Mouse (Mus musculus): ENCODE data around the gene Ppm1n. TPM values are rescaled to one million over a fixed set of nuclear protein-coding genes. Genes with fewer than 3 reads are reported as not detected.

Gene Ppm1n
- polyA plus RNA-seq, 1 experiment from 2014 or later, result 0.32 TPM

DNA sequence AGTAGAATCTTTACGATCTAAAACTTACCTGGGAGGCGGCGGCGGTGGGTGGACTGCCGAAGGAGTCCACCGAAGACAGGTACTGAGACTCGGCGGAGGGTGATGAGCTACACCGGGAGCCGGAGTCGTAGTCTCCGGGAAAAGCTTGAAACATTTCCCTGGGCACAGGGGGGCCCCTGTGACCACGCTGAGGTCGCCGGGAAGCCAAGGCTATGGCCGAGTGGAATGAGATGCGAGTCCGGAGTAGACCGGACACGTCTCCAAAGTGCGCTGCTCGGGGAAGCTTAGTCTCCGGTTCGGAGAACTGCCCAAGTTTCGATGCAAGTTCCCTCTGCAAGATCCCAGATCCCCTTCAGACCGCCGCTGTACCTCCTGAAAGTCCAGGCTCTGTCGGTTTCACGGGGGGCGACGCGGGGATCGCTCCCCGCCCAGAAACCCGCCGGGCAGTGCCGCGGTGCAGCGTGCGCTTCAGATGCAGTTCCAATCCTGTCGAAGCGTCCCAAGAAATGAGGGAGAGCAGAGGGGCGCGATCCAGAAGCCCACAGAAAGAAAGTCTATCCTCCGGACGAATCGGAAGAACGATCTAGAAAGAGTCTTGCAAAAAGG lies 29.5 kb upstream of the Ppm1n start:
- no peaks in the 10 kb centered on the region for H3K9me3 ChIP-seq (ENCODE audit: control insufficient read depth, low read length)
- peak overlapping the region; percentile 60 for H3K9ac ChIP-seq (ENCODE audit: low read depth, low read length)
- H3K36me3 ChIP-seq (ENCODE audit: control insufficient read depth, insufficient read depth, low read length), result no peaks in the 10 kb centered on the region
- peaks cover 27% of the 10 kb centered on the region for H3K27me3 ChIP-seq (replicated peaks; ENCODE audit: control insufficient read depth, insufficient read depth, low read length)
- no peak overlapping the region for H3K27ac ChIP-seq (ENCODE audit: low read length)
- WGBS, result under 1% methylated on average over 48 of the region's 48 CpGs
- H3K4me3 ChIP-seq (ENCODE audit: low read length), result peak overlapping the region; percentile 61
- H3K4me1 ChIP-seq (ENCODE audit: control insufficient read depth, insufficient read depth, low read length), result peaks cover 19% of the 10 kb centered on the region
- peak overlapping the region; percentile 99 for H3K4me2 ChIP-seq (ENCODE audit: low read depth, low read length)
- ATAC-seq, result no peak

- Histone ChIP-seq H3K4me3 (ENCODE audit: low read length) (peak overlapping the region; percentile 61), H3K27ac (ENCODE audit: low read length) (peak overlapping the region; percentile 70), H3K9ac (ENCODE audit: low read depth, low read length) (peak overlapping the region; percentile 72), H3K27me3 (replicated peaks; ENCODE audit: control insufficient read depth, insufficient read depth, low read length) (peaks cover 34% of the 10 kb centered on the region), H3K4me2 (ENCODE audit: low read depth, low read length) (peak overlapping the region; percentile 99), H3K36me3 (ENCODE audit: control insufficient read depth, insufficient read depth, low read length) (no peaks in the 10 kb centered on the region), H3K9me3 (ENCODE audit: control insufficient read depth, low read length) (no peaks in the 10 kb centered on the region), H3K4me1 (ENCODE audit: control insufficient read depth, insufficient read depth, low read length) (peaks cover 23% of the 10 kb centered on the region)
- ATAC-seq, result peak; percentile 83
- under 1% methylated on average over 58 of the region's 58 CpGs for WGBS
Measured at GRCm38 (mm10) chr7:19308454-19309277, 28.8 kb upstream of the Ppm1n start.

- WGBS, result 3% methylated on average over 18 of the region's 18 CpGs
Measured at GRCm38 (mm10) chr7:19307739-19308453, 28.0 kb upstream of the Ppm1n start.

GRCm38 (mm10) chr7:19306819-19307738 lies 27.2 kb upstream of the Ppm1n start:
- H3K9ac ChIP-seq (ENCODE audit: low read depth, low read length), result 0 out of 2 replicates have a peak overlapping the region, but pooled peaks have one; percentile 72
- H3K27me3 ChIP-seq (replicated peaks; ENCODE audit: control insufficient read depth, insufficient read depth, low read length), result peaks cover 42% of the 10 kb centered on the region
- peaks cover 26% of the 10 kb centered on the region for H3K4me1 ChIP-seq (ENCODE audit: control insufficient read depth, insufficient read depth, low read length)
- no peaks in the 10 kb centered on the region for H3K36me3 ChIP-seq (ENCODE audit: control insufficient read depth, insufficient read depth, low read length)
- H3K9me3 ChIP-seq (ENCODE audit: control insufficient read depth, low read length), result no peaks in the 10 kb centered on the region
- no peak for ATAC-seq
- H3K4me2 ChIP-seq (ENCODE audit: low read depth, low read length), result no peak overlapping the region; the same call in 1 of the 2 replicates
- no peak overlapping the region for H3K4me3 ChIP-seq (ENCODE audit: low read length)
- no peak overlapping the region for H3K27ac ChIP-seq (ENCODE audit: low read length)
- WGBS, result 66% methylated on average over 25 of the region's 25 CpGs

More at GRCm38 (mm10) chr7:19307739-19308453, 28.0 kb upstream of the Ppm1n start:
- H3K9ac ChIP-seq (ENCODE audit: low read depth, low read length), result peak overlapping the region; percentile 72
- peak overlapping the region; percentile 61 for H3K4me3 ChIP-seq (ENCODE audit: low read length)
- H3K9me3 ChIP-seq (ENCODE audit: control insufficient read depth, low read length), result no peaks in the 10 kb centered on the region
- H3K27ac ChIP-seq (ENCODE audit: low read length), result peak overlapping the region; percentile 70
- H3K27me3 ChIP-seq (replicated peaks; ENCODE audit: control insufficient read depth, insufficient read depth, low read length), result peaks cover 38% of the 10 kb centered on the region
- peak overlapping the region; percentile 99 for H3K4me2 ChIP-seq (ENCODE audit: low read depth, low read length)
- no peaks in the 10 kb centered on the region for H3K36me3 ChIP-seq (ENCODE audit: control insufficient read depth, insufficient read depth, low read length)
- ATAC-seq, result peak; percentile 57
- peaks cover 26% of the 10 kb centered on the region for H3K4me1 ChIP-seq (ENCODE audit: control insufficient read depth, insufficient read depth, low read length)

GRCm38 (mm10) chr7:19305796-19306765 lies 26.2 kb upstream of the Ppm1n start:
- WGBS, result 51% methylated on average over 16 of the region's 16 CpGs
- no peak for ATAC-seq
- no peaks in the 10 kb centered on the region for H3K36me3 ChIP-seq (ENCODE audit: control insufficient read depth, insufficient read depth, low read length)
- H3K4me3 ChIP-seq (ENCODE audit: low read length), result no peak overlapping the region
- no peaks in the 10 kb centered on the region for H3K9me3 ChIP-seq (ENCODE audit: control insufficient read depth, low read length)
- no peak overlapping the region for H3K9ac ChIP-seq (ENCODE audit: low read depth, low read length)
- no peak overlapping the region for H3K27ac ChIP-seq (ENCODE audit: low read length)
- no peak overlapping the region for H3K4me2 ChIP-seq (ENCODE audit: low read depth, low read length)
- H3K27me3 ChIP-seq (replicated peaks; ENCODE audit: control insufficient read depth, insufficient read depth, low read length), result peaks cover 49% of the 10 kb centered on the region
- peaks cover 31% of the 10 kb centered on the region for H3K4me1 ChIP-seq (ENCODE audit: control insufficient read depth, insufficient read depth, low read length)

DNA sequence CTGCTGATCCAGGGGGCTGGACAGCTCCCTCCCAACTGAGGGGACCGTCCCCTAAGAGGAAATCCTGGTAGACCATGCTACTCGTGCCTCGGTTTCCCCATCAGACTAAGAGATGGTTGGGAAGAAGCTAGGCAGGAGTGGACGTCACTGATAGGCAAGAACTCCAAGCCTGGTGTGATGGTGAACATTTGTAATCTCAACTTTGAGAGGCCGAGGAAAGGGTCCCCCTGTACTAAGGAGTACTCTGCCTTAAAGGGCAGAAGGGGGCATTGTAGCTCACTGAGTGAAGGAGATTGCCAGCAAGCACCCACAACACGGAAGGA lies 25.5 kb upstream of the Ppm1n start:
- peak overlapping the region; percentile 38 for H3K4me3 ChIP-seq (ENCODE audit: low read length)
- H3K4me1 ChIP-seq (ENCODE audit: control insufficient read depth, insufficient read depth, low read length), result peaks cover 27% of the 10 kb centered on the region
- H3K4me2 ChIP-seq (ENCODE audit: low read depth, low read length), result peak overlapping the region; percentile 63
- no peak for ATAC-seq
- H3K9me3 ChIP-seq (ENCODE audit: control insufficient read depth, low read length), result no peaks in the 10 kb centered on the region
- H3K36me3 ChIP-seq (ENCODE audit: control insufficient read depth, insufficient read depth, low read length), result no peaks in the 10 kb centered on the region
- H3K27me3 ChIP-seq (replicated peaks; ENCODE audit: control insufficient read depth, insufficient read depth, low read length), result peaks cover 49% of the 10 kb centered on the region
- H3K27ac ChIP-seq (ENCODE audit: low read length), result no peak overlapping the region
- 7% methylated on average over 6 of the region's 6 CpGs for WGBS
- no peak overlapping the region; the same call in 1 of the 2 replicates for H3K9ac ChIP-seq (ENCODE audit: low read depth, low read length)

GRCm38 (mm10) chr7:19304501-19305412 lies 24.9 kb upstream of the Ppm1n start:
- peak overlapping the region; percentile 63 for H3K4me2 ChIP-seq (ENCODE audit: low read depth, low read length)
- no peak for ATAC-seq
- H3K4me1 ChIP-seq (ENCODE audit: control insufficient read depth, insufficient read depth, low read length), result peaks cover 27% of the 10 kb centered on the region
- no peaks in the 10 kb centered on the region for H3K9me3 ChIP-seq (ENCODE audit: control insufficient read depth, low read length)
- H3K4me3 ChIP-seq (ENCODE audit: low read length), result peak overlapping the region; percentile 38
- 2% methylated on average over 48 of the region's 48 CpGs for WGBS
- H3K9ac ChIP-seq (ENCODE audit: low read depth, low read length), result peak overlapping the region; percentile 58
- H3K27me3 ChIP-seq (replicated peaks; ENCODE audit: control insufficient read depth, insufficient read depth, low read length), result peaks cover 49% of the 10 kb centered on the region
- no peak overlapping the region for H3K27ac ChIP-seq (ENCODE audit: low read length)
- no peaks in the 10 kb centered on the region for H3K36me3 ChIP-seq (ENCODE audit: control insufficient read depth, insufficient read depth, low read length)
